Mouse (Mus musculus) olfactory bulb, adult 2 months (tissue): ENCODE measurements around the gene Sphk2. TPM values are rescaled to one million over a fixed set of nuclear protein-coding genes. Genes with fewer than 3 reads are reported as not detected.

Experiments
- H3K27ac ChIP-seq: fragments of 200-500 bp; 2 replicates; pipeline ENCODE4 v1.5.1; 2012; ENCODE audit warnings: low read depth, low read length; ENCODE audit not compliant: insufficient read depth
- H3K4me1 ChIP-seq: fragments of 200-500 bp; 2 replicates; pipeline ENCODE4 v1.6.1; 2012; ENCODE audit warnings: low read length; ENCODE audit not compliant: control insufficient read depth, insufficient read depth
- H3K4me3 ChIP-seq: fragments of 200-500 bp; 2 replicates; pipeline ENCODE4 v1.5.1; 2012; ENCODE audit warnings: mild to moderate bottlenecking, low read depth, low read length, moderate library complexity; ENCODE audit not compliant: insufficient read depth
- CTCF ChIP-seq: fragments of 200-500 bp; IDR thresholded peaks from 2 replicates; pipeline ENCODE4 v1.5.1; 2012; ENCODE audit warnings: low read depth, mild to moderate bottlenecking, low read length, moderate library complexity; ENCODE audit not compliant: insufficient read depth
- POLR2A ChIP-seq: fragments of 200-500 bp; IDR thresholded peaks from 2 replicates; pipeline ENCODE4 v1.6.1; 2012; ENCODE audit warnings: mild to moderate bottlenecking, low read depth, low read length, moderate library complexity; ENCODE audit not compliant: insufficient read depth
- WGBS: fragments of 180-500 bp; shearing (Covaris S2); methylation state at CpG from one replicate; pipeline ENCODE4 v1.1.7; 2018; 5-methylcytosine and 5-hydroxymethylcytosine counted together
- polyA plus RNA-seq: library from polyadenylated mRNA; stranded (reverse); fragments of >200 nt; gene quantifications from 2 replicates; pipeline ENCODE4 v1.2.4, GENCODE M21; 2012; ENCODE audit warnings: low replicate concordance; ENCODE audit not compliant: missing spikeins, insufficient read depth, insufficient read length

The Sphk2 gene
- polyA plus RNA-seq, 1 experiment, result not detected

DNA sequence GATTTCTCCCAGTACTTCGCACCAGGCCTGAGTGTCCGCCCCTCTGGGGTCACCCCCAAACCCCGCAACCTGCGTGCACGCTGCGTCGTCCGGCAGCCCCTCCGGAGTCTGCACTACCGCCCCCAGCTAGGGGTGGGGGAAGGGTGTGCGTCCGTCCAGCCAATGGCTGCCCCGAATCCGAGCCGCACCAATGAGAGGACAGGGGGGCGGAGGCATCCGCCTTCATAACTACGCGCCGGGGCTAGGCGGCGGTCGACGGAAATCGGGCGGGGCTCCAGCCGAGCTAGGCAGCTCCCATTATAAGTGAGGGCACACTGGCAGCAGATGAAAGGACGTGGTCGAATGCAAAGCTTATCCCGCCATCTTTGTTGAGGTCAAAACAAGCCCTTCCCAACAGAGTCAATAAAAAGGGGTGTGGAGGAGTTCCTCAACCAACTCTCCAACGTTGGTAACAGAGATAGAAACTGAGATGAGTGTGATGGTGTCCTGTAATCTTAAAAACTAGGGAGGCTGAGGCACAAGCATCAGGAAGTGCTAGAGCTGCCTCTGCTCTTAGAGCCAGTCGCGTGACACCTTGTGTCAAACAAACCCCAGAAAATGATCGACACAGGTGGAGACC is 2.6 kb downstream of the Sphk2 start, which contains the start of gene Rpl18:
Gene Rpl18 (plus strand): TSS at position 368 of the 619 bp plus-strand sequence.
- Histone ChIP-seq H3K4me1 (peaks cover 65% of the 10 kb centered on the region), H3K4me3 (peak within 1 kb of the TSS; percentile 72), H3K27ac (peak within 1 kb of the TSS; percentile 65)
- WGBS, result 8% methylated on average over 34 of the region's 34 CpGs
- TF ChIP-seq POLR2A, result peak; percentile 51; the same call in 1 of the 2 replicates
- no peak for TF ChIP-seq CTCF

DNA sequence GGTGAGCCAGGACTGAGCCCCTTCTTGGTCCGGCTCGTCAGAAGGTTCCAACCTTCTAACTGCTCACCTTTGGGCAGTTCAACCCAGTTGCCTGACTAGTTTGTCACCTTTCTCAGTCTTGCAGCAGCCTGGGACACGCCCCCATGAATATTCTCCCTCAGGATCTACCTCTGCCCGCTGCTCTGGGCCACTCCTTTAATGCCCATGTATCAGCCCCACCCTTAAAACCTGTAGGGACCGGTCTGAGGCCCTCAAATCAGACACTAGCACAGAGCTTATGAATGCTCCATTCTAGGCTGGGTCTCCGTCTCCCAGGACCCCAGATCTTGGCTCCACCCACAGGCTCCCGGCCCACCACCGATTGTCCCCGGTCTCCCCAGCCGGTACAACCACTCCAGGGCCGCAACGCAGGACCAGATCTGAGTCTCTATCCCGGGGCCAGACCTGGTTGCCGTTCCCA is 3.1 kb downstream of the Sphk2 start:
- TF ChIP-seq CTCF, result no peak
- TF ChIP-seq POLR2A, result no peak
- H3K27ac ChIP-seq, result peak overlapping the region; percentile 65
- H3K4me1 ChIP-seq, result peaks cover 66% of the 10 kb centered on the region
- peak overlapping the region; percentile 72 for H3K4me3 ChIP-seq
- WGBS, result 7% methylated on average over 14 of the region's 14 CpGs

DNA sequence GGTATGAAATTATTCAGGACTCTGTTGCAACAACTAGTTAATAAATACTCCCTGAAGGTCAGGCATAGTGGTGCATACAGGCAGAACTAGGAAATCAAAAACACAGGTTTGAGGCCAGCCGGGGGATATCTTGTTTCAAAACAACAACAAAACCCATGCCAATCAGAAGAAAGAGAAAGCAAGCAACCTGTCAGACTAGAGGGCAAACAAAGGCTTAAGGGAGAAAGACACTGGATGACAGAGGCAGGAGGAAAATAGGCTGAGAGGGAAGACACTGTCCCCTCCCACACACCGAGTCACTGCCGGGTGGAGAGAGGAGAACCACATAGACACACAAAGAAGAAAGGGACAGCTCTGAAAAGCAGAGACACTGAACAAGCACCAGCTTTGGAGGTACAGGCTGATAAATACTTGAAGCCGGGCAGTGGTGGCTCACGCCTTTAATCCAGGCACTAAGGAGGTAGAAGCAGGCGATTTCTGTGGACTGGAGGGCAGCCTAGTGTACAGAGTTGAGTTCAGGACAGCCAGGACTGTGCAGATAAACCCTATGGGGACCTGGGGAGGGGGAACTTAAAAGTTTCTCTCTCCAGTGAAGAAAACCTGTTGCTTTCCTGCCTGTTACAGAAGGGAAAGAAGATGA is 3.8 kb downstream of the Sphk2 start:
- no peak for TF ChIP-seq POLR2A
- TF ChIP-seq CTCF, result no peak
- Histone ChIP-seq H3K4me3 (peak overlapping the region; percentile 72), H3K4me1 (peaks cover 63% of the 10 kb centered on the region), H3K27ac (no peak overlapping the region)
- WGBS, result 50% methylated on average over 6 of the region's 6 CpGs

DNA sequence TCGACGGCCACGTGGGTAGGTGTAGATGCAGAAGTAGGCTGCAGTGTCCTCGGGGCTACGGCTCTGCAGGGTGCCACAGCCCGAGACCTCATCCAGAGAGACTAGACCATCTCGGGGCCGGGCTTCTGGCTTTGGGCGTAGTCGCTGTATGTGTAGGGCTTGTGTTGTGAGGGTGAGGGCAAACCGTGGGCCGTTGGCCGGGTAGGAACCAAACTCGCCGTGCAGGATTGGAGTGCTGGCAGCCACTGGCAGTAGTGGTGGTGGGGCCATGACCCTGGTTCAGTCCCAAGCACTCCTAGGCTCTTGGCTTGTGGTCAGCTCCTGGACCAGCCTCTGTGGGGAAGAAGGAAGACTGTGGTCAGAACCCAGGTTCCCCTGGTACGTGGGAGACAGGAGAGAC is 4.4 kb downstream of the Sphk2 start:
- TF ChIP-seq CTCF (no peak), POLR2A (no peak)
- no peak overlapping the region for H3K27ac ChIP-seq
- WGBS, result 93% methylated on average over 16 of the region's 16 CpGs

DNA sequence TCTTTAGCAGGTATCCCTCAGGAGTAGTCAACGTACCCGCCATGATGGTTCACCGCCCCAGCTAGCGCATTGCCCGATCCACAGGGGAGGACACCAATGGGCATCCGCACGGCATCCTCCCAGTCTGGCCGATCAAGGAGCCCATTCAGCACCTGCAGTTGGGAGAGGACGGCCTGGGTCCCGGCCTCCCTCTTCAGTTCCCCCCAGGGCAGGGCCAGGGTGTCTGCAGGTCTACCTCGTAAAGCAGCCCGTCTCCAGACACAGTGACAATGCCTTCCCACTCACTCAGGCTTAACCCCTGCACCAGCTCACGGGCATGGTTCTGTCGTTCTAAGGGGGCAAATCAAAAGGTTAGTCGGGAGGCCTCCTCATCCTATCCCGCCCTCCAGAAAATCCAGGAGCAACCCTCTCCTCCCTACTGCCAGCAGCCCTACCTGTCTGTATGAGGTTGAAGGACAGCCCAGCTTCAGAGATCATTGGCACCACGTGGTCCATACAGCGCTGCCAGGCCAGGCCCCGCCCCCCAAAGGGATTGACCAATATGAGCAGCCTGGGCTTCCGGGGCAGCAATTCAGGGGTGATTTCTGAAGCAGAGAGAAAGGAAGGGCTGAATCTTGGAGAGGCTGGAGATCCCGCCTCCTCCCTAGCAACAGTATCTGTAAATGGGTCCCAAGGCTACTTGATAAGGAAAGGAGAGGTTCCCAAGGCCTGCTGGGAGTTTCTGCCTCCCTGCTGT is 5.6 kb downstream of the Sphk2 start:
- WGBS, result 85% methylated on average over 21 of the region's 21 CpGs
- no peak overlapping the region for H3K27ac ChIP-seq
- TF ChIP-seq CTCF (no peak), POLR2A (0 out of 2 replicates have a peak, but pooled peaks have one; percentile 13)
- H3K4me3 ChIP-seq, result no peak overlapping the region
- peaks cover 77% of the 10 kb centered on the region for H3K4me1 ChIP-seq

More for the DNA sequence above, 4.4 kb downstream of the Sphk2 start:
- H3K4me3 ChIP-seq, result no peak overlapping the region
- H3K4me1 ChIP-seq, result peaks cover 67% of the 10 kb centered on the region

DNA sequence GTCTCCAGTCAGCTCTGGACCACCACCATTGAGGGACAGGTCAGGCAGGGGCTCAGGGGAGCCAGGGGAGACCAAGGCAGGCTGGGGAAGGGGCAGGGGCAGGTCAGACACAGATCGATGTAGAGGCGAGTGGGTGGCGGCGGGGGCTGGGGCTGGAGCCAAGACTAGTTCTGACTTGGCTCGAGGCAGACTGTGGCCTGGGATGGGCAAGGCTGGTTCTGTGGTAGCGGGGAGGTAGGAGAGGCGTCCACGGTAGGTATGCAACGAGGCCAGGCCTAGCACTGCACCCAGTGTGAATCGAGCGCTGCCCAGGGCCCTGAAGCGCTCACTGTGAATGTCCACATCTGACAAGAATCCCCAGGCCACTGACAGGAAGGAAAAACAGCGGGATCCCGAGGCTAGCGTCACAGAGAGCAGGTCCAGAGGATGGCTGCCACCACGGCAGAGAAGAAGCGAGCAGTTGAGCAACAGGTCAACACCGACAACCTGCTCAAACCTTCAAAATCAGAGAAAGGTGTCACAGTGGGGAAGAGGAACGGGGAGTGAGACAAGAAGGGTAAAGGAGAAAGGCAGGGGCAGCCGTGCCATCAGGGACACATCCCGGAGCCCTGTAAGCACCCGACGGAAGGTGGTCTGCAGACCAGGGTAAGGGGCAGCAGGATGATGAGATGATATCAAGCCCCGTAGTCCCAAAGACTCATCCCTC is 6.3 kb downstream of the Sphk2 start:
- H3K27ac ChIP-seq, result no peak overlapping the region
- no peak overlapping the region for H3K4me3 ChIP-seq
- H3K4me1 ChIP-seq, result peaks cover 76% of the 10 kb centered on the region
- WGBS, result 78% methylated on average over 24 of the region's 24 CpGs
- 0 out of 2 replicates have a peak, but pooled peaks have one; percentile 25 for TF ChIP-seq POLR2A
- TF ChIP-seq CTCF, result no peak

DNA sequence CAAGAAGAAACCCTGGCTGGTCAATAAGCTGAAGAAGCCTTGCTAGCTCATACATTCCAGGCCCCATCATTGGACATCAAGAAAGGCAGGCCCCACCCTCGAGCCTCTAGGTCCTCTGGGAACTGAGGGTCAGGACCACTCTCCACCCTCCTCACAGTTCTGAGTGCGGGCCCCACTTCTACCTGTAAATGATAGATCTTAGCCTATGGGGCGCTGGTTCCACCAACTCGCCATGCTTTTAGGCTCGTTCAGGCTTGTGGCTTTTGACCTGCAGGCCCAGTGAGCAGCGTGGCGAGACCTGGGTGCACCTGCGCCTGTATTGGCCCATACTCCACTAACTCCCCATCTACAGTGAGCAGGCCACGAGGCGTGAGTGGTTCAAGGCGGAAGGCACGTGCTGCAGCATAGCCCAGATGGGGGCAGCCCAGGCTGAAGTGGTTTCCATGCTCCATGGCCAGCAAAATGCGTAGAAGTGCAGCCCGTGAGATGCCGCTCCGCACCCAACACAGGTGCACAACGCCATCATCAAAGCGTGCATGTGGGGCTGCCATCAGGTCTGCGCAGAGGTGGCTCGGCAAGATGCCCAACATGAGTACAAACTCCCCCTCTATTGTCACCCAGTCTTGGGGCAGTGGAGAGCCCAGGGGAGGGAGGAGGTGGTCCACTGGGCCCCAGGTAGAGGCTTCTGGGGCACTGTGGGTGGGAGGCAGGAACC is 7.2 kb downstream of the Sphk2 start:
- Histone ChIP-seq H3K4me3 (no peak overlapping the region), H3K27ac (no peak overlapping the region), H3K4me1 (peaks cover 68% of the 10 kb centered on the region)
- TF ChIP-seq CTCF (no peak), POLR2A (peak; percentile 26; the same call in 1 of the 2 replicates)
- 90% methylated on average over 20 of the region's 20 CpGs for WGBS
